Mouse (Mus musculus) kidney, adult 2 months (tissue): ENCODE measurements around the gene 4931414P19Rik.

Experiments
- CTCF ChIP-seq: fragments of 200-500 bp; conservative IDR thresholded peaks from 2 replicates; pipeline ENCODE4 v1.5.1; 2011; ENCODE audit warnings: low read depth, mild to moderate bottlenecking, control low read depth, low read length, moderate library complexity, mixed read lengths; ENCODE audit not compliant: insufficient read depth, insufficient read length
- POLR2A ChIP-seq: fragments of 200-500 bp; IDR thresholded peaks from one replicate; pipeline ENCODE4 v1.6.1; 2011; ENCODE audit warnings: low read depth, low read length, control low read depth

DNA sequence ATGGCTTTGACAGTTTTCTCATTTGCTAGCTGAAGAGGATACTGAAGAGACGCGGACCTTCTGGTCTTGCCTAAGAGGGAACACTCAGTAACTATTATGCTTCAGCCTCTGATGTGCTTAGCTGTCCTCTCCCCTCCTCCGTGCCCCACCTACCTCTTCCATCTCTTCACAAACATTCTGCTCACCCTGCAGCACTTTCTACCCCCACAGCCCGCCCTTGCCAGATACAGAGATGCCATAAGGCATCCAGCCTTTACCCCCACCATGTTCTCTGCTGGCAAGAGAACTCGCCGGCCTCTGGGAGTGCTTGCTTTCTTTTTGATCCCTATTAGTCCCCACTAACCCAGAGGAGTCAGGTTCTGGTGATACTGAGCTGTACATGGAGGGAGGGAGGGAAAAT, 4.9 kb upstream of the 4931414P19Rik start:
- TF ChIP-seq CTCF (no peak), POLR2A (no peak)
